Mouse (Mus musculus): ENCODE results near the gene Cadm4. TPM values are rescaled to one million over a fixed set of nuclear protein-coding genes. Genes with fewer than 3 reads are reported as not detected.

The Cadm4 gene
- total and polyA plus RNA-seq, 3 experiments, result 14.0 to 20.4 (median 14.7) TPM

GRCm38 (mm10) chr7:24539686-24540085, 57.9 kb downstream of the Cadm4 start:
- DNase-seq, result no peak
- Histone ChIP-seq H3K27me3 (ENCODE audit: control insufficient read depth, insufficient read depth, low read length) (no peaks in the 10 kb centered on the region), H3K9ac (ENCODE audit: low read depth, low read length) (no peak overlapping the region), H3K4me3 (no peak overlapping the region), H3K36me3 (ENCODE audit: control insufficient read depth, insufficient read depth, low read length) (no peaks in the 10 kb centered on the region), H3K27ac (no peak overlapping the region), H3K4me1 (ENCODE audit: control insufficient read depth, insufficient read depth, low read length) (no peaks in the 10 kb centered on the region), H3K79me2 (replicated peaks; ENCODE audit: control insufficient read depth, insufficient read depth, low read length) (no peaks in the 10 kb centered on the region)
- WGBS, result 89% methylated on average over 4 of the region's 4 CpGs
- intact Hi-C loops (cut with DNase I), result loop anchor here (10.0 kb wide), 1 partner anchor 435 kb away; the partner anchor contains the start of gene Rabac1
- no peak for TF ChIP-seq EP300 (IDR thresholded peaks at IDR 0.05; ENCODE audit: insufficient read depth, low read depth, low read length)
- TF ChIP-seq CTCF (IDR thresholded peaks at IDR 0.05), result no peak
- TF ChIP-seq POLR2A (IDR thresholded peaks at IDR 0.05; ENCODE audit: insufficient read depth, low read depth, low read length), result no peak

- intact Hi-C loops (cut with DNase I), result no loop called here
- TF ChIP-seq EP300 (IDR thresholded peaks at IDR 0.05; ENCODE audit: insufficient read depth, low read depth, low read length), result no peak
- TF ChIP-seq POLR2A (IDR thresholded peaks at IDR 0.05; ENCODE audit: insufficient read depth, low read depth, low read length), result no peak
- TF ChIP-seq CTCF (IDR thresholded peaks at IDR 0.05), result peak; percentile 43
Measured at GRCm38 (mm10) chr7:24544506-24544905, 62.7 kb downstream of the Cadm4 start.

DNA sequence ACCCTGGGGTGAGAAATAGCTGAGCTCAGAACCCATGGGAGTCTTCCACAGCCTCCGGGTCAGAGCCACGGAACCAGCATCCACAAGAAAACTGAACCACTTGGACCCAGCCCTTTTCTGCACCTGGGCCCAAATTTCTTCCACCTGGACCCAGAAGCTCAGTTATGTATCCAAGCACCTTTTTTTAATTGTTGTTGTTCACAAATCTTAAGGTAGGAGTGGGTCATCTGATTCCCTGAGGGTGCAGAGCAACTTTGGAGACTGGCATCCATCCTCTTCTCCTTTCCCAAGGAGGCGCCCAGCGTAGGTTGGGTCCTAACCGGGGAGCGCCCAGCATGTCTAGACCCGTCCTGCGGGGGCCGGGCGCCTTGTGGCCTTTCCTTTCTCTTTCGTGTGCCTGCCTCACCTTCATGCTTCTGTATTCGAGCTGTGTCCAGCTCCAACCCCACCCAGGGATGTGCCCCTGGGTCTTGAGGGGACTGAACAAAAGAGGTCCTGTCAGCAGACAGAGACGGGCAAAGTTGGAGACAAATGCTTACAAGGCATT, 64.3 kb downstream of the Cadm4 start, which contains the start of the genes Pinlyp and Xrcc1:
Gene Pinlyp, minus strand, starts transcription at position 51 of the 547 bp plus-strand sequence.
Gene Xrcc1, plus strand, starts transcription at position 222 of the 547 bp plus-strand sequence.
- Histone ChIP-seq H3K4me1 (ENCODE audit: control insufficient read depth, insufficient read depth, low read length) (no peaks in the 10 kb centered on the region), H3K27me3 (ENCODE audit: control insufficient read depth, insufficient read depth, low read length) (no peaks in the 10 kb centered on the region), H3K36me3 (ENCODE audit: control insufficient read depth, insufficient read depth, low read length) (no peaks in the 10 kb centered on the region), H3K4me3 (peak within 1 kb of the TSS; percentile 80), H3K27ac (peak within 1 kb of the TSS; percentile 84), H3K9ac (ENCODE audit: low read depth, low read length) (peak within 1 kb of the TSS; percentile 93), H3K79me2 (replicated peaks; ENCODE audit: control insufficient read depth, insufficient read depth, low read length) (0 out of 2 replicates have a peak, but pooled peaks cover 1% of the 10 kb centered on the region)
- TF ChIP-seq POLR2A (IDR thresholded peaks at IDR 0.05; ENCODE audit: insufficient read depth, low read depth, low read length) (no peak), CTCF (IDR thresholded peaks at IDR 0.05) (no peak), EP300 (IDR thresholded peaks at IDR 0.05; ENCODE audit: insufficient read depth, low read depth, low read length) (no peak)
- intact Hi-C loops (cut with DNase I), result loop anchor here (5.0 kb wide), 1 partner anchor 229 kb away; the partner anchor contains the start of gene Zfp94
- WGBS, result 39% methylated on average over 13 of the region's 13 CpGs
- no peak for DNase-seq

More at GRCm38 (mm10) chr7:24544506-24544905, 62.7 kb downstream of the Cadm4 start:
- Histone ChIP-seq H3K9ac (ENCODE audit: low read depth, low read length) (no peak overlapping the region), H3K27ac (no peak overlapping the region), H3K27me3 (ENCODE audit: control insufficient read depth, insufficient read depth, low read length) (no peaks in the 10 kb centered on the region), H3K79me2 (replicated peaks; ENCODE audit: control insufficient read depth, insufficient read depth, low read length) (0 out of 2 replicates have a peak, but pooled peaks cover 1% of the 10 kb centered on the region), H3K36me3 (ENCODE audit: control insufficient read depth, insufficient read depth, low read length) (no peaks in the 10 kb centered on the region), H3K4me3 (no peak overlapping the region), H3K4me1 (ENCODE audit: control insufficient read depth, insufficient read depth, low read length) (no peaks in the 10 kb centered on the region)
- DNase-seq, result no peak
- 85% methylated on average over 2 of the region's 2 CpGs for WGBS

- Histone ChIP-seq H3K4me3 (peak overlapping the region; percentile 80), H3K36me3 (ENCODE audit: control insufficient read depth, insufficient read depth, low read length) (no peaks in the 10 kb centered on the region), H3K4me1 (ENCODE audit: control insufficient read depth, insufficient read depth, low read length) (no peaks in the 10 kb centered on the region), H3K9ac (ENCODE audit: low read depth, low read length) (peak overlapping the region; percentile 93), H3K79me2 (replicated peaks; ENCODE audit: control insufficient read depth, insufficient read depth, low read length) (0 out of 2 replicates have a peak, but pooled peaks cover 1% of the 10 kb centered on the region), H3K27me3 (ENCODE audit: control insufficient read depth, insufficient read depth, low read length) (no peaks in the 10 kb centered on the region), H3K27ac (peak overlapping the region; percentile 84)
- intact Hi-C loops (cut with DNase I), result loop anchor here (1.0 to 5.0 kb wide), 2 partner anchors 17 to 230 kb away; partner anchors contain the start of genes Irgq and Zfp94
- TF ChIP-seq EP300 (IDR thresholded peaks at IDR 0.05; ENCODE audit: insufficient read depth, low read depth, low read length) (no peak), POLR2A (IDR thresholded peaks at IDR 0.05; ENCODE audit: insufficient read depth, low read depth, low read length) (peak; percentile 60)
- under 1% methylated on average over 57 of the region's 57 CpGs for WGBS
- peak; percentile 98 to 100 for DNase-seq
Measured at GRCm38 (mm10) chr7:24546634-24547389, 65.0 kb downstream of the Cadm4 start.

DNA sequence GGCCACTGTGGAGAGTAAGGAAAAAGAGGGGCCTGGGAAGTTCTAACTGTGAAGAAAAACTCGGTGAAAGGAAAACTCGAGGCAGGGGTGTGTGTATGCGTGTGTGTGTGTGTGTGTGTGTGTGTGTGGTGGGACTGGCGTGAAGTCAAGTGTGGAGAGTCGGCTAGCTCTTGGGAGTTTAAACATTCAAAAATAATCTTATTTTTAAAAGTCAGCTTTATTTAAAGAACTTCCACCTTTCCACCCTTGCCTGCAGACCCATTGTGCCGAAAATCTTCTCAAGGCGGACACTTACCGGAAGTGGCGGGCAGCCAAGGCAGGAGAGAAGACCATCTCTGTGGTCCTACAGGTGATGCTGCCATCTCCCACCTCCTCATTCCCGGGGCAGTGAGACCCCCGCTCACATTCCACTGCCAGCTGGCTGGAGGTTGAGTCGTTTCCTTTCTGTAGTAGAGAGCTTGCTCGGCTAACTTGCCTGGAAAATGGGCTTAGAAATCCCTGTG, 65.8 kb downstream of the Cadm4 start:
- H3K27me3 ChIP-seq (ENCODE audit: control insufficient read depth, insufficient read depth, low read length), result no peaks in the 10 kb centered on the region
- WGBS, result 14% methylated on average over 13 of the region's 13 CpGs
- DNase-seq, result no peak
- H3K27ac ChIP-seq, result no peak overlapping the region; the same call in 1 of the 2 replicates
- H3K79me2 ChIP-seq (replicated peaks; ENCODE audit: control insufficient read depth, insufficient read depth, low read length), result 0 out of 2 replicates have a peak, but pooled peaks cover 1% of the 10 kb centered on the region
- peak overlapping the region; percentile 80 for H3K4me3 ChIP-seq
- intact Hi-C loops (cut with DNase I), result loop anchor here (1.0 to 5.0 kb wide), 2 partner anchors 17 to 230 kb away; partner anchors contain the start of genes Irgq and Zfp94
- H3K4me1 ChIP-seq (ENCODE audit: control insufficient read depth, insufficient read depth, low read length), result no peaks in the 10 kb centered on the region
- peak overlapping the region; percentile 93 for H3K9ac ChIP-seq (ENCODE audit: low read depth, low read length)
- no peaks in the 10 kb centered on the region for H3K36me3 ChIP-seq (ENCODE audit: control insufficient read depth, insufficient read depth, low read length)
- TF ChIP-seq POLR2A (IDR thresholded peaks at IDR 0.05; ENCODE audit: insufficient read depth, low read depth, low read length), result no peak
- TF ChIP-seq EP300 (IDR thresholded peaks at IDR 0.05; ENCODE audit: insufficient read depth, low read depth, low read length), result no peak
- no peak for TF ChIP-seq CTCF (IDR thresholded peaks at IDR 0.05)

All from heart, adult 2 months (tissue).